Mouse (Mus musculus): ENCODE data around the gene Ldoc1.

Ldoc1 gene

GRCm38 (mm10) chrX:61709302-61710033, at the start of gene Ldoc1:
TSS of gene Ldoc1 (plus strand) at chrX:61709497.
- DNase-seq: no peak

- no peak for DNase-seq
Measured at GRCm38 (mm10) chrX:61710131-61710530, 834 bp downstream of the Ldoc1 start.

GRCm38 (mm10) chrX:61722281-61723028, 13.2 kb downstream of the Ldoc1 start:
- no peak for DNase-seq

- DNase-seq: no peak
Measured at GRCm38 (mm10) chrX:61723029-61723980, 14.0 kb downstream of the Ldoc1 start.

- DNase-seq: no peak
Measured at GRCm38 (mm10) chrX:61727516-61728310, 18.4 kb downstream of the Ldoc1 start.

All from kidney, adult 11 months (tissue).